Mouse (Mus musculus) CH12.LX (cell line): ENCODE measurements around the gene Zfp664.

Experiments used
- BHLHE40 ChIP-seq: IDR thresholded peaks from 2 replicates; pipeline ENCODE4 v1.6.1; 2011; ENCODE audit warnings: mild to moderate bottlenecking, low read depth, low read length, improper control_type of control experiment
- CHD2 ChIP-seq: IDR thresholded peaks from 2 replicates; pipeline ENCODE4 v1.6.1; 2011; ENCODE audit warnings: low read length, improper control_type of control experiment
- CTCF ChIP-seq, 2 experiments: IDR thresholded peaks in 1 of 2; conservative IDR thresholded peaks in 1 of 2; 2 replicates each; pipeline ENCODE4 v1.5.1; 2011 to 2012; ENCODE audit warnings: low read depth in 2 of 2, low read length in 2 of 2, improper control_type of control experiment in 1 of 2, inconsistent platforms in 1 of 2, mild to moderate bottlenecking in 1 of 2, moderate library complexity in 1 of 2
- EP300 ChIP-seq: IDR thresholded peaks from 2 replicates; pipeline ENCODE4 v1.6.1; 2011; ENCODE audit warnings: low read length, improper control_type of control experiment
- MYC ChIP-seq: IDR thresholded peaks from 2 replicates; pipeline ENCODE4 v1.6.1; 2011; ENCODE audit warnings: low read depth, mild to moderate bottlenecking, improper control_type of control experiment, low read length
- POLR2A ChIP-seq: IDR thresholded peaks from 2 replicates; pipeline ENCODE4 v1.6.1; 2011; ENCODE audit warnings: low read depth, mild to moderate bottlenecking, improper control_type of control experiment, low read length
- POLR2AphosphoS2 ChIP-seq: IDR thresholded peaks from 2 replicates; pipeline ENCODE4 v1.6.1; 2011; ENCODE audit warnings: low read depth, low read length, improper control_type of control experiment
- TCF12 ChIP-seq: IDR thresholded peaks from 2 replicates; pipeline ENCODE4 v1.6.1; 2014; ENCODE audit warnings: low read depth, mild to moderate bottlenecking, inconsistent platforms, low read length, improper control_type of control experiment

GRCm38 (mm10) chr5:124931076-124931475 lies 68.6 kb downstream of the Zfp664 start:
- TF ChIP-seq POLR2A (no peak), CHD2 (no peak), MYC (no peak), CTCF (conservative IDR thresholded peaks at IDR 0.05 in 1 of 2, IDR thresholded peaks at IDR 0.05 in 1 of 2; ENCODE audit: low read depth in 2 of 2, low read length in 2 of 2) (no peak), TCF12 (no peak), EP300 (no peak), POLR2AphosphoS2 (no peak), BHLHE40 (no peak)
